Mouse (Mus musculus) olfactory bulb, adult 2 months (tissue): Measurements from ENCODE around the gene Vmn1r177.

Experiments
- CTCF ChIP-seq: fragments of 200-500 bp; IDR thresholded peaks from 2 replicates; pipeline ENCODE4 v1.5.1; 2012; ENCODE audit warnings: low read depth, mild to moderate bottlenecking, low read length, moderate library complexity; ENCODE audit not compliant: insufficient read depth
- POLR2A ChIP-seq: fragments of 200-500 bp; IDR thresholded peaks from 2 replicates; pipeline ENCODE4 v1.6.1; 2012; ENCODE audit warnings: mild to moderate bottlenecking, low read depth, low read length, moderate library complexity; ENCODE audit not compliant: insufficient read depth

DNA sequence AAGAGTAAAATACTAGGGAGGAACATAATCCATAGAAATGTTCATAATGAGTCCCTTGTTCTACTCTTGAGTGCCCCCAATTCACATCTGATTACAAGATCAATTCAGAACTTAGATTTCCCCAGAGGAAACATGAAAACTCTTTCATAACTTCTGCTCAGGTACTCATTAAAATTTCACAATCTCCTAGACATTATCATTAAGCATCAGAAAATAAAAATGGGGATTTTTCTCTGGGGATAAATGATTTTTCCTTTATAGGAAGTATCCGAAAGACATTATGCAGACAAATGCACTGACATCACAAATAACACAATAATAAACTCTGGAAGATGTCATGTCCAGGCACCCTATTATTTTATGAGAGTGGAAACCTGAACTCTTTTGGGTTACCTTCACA, 25.5 kb upstream of the Vmn1r177 start, which contains the start of gene Vmn1r178:
- TF ChIP-seq CTCF (no peak), POLR2A (no peak)
